Mouse (Mus musculus) thymus, postnatal 4 days (tissue): ENCODE data around the gene Ccnk.

ENCODE experiments used
- DNase-seq: peaks from one replicate; pipeline ENCODE4 v3.0.0; 2021

Gene Ccnk

GRCm38 (mm10) chr12:108249522-108249921 lies 70.1 kb downstream of the Ccnk start:
- no peak for DNase-seq

GRCm38 (mm10) chr12:108251034-108251792 lies 71.8 kb downstream of the Ccnk start:
- DNase-seq = no peak

- no peak for DNase-seq
Measured at GRCm38 (mm10) chr12:108251825-108252542, 72.6 kb downstream of the Ccnk start.
